Mouse (Mus musculus) neural tube, embryonic 12.5 days (tissue): ENCODE measurements at regions not wholly inside any gene's neighbourhood (a gene's known extent, or its start where the extent isn't known, plus 50 kb on each side); places are given as distances from the start of the nearest gene placed in this dataset.
A peak's percentile ranks its signal among the peaks of the same experiment; 100 is the strongest.
"Not testable (repeated sequence)": the region's sequence is repeated elsewhere in the genome, so short reads cannot be mapped to it uniquely, and the experiment has no call there.

Source experiments
- ATAC-seq: fragments of 200-750 bp; cut with Nextera tagmentation; 2 replicates; pipeline ENCODE4 v1.8.0; 2017; ENCODE audit warnings: low read depth, mild to moderate bottlenecking, moderate TSS enrichment, moderate library complexity; ENCODE audit not compliant: low FRiP score
- H3K27ac ChIP-seq: fragments of 300-500 bp; sonication (generic); 2 replicates; pipeline ENCODE4 v1.5.1; 2016
- H3K27me3 ChIP-seq: fragments of 300-500 bp; sonication (generic); replicated peaks from 2 replicates; pipeline ENCODE4 v1.6.1; 2016; ENCODE audit warnings: mild to moderate bottlenecking
- H3K36me3 ChIP-seq: fragments of 300-500 bp; sonication (generic); 2 replicates; pipeline ENCODE4 v1.6.1; 2016; ENCODE audit warnings: mild to moderate bottlenecking
- H3K4me1 ChIP-seq: fragments of 300-500 bp; sonication (generic); 2 replicates; pipeline ENCODE4 v1.6.1; 2016
- H3K4me2 ChIP-seq: fragments of 300-500 bp; sonication (generic); replicated peaks from 2 replicates; pipeline ENCODE4 v1.6.1; 2016; ENCODE audit warnings: mild to moderate bottlenecking
- H3K4me3 ChIP-seq: fragments of 300-500 bp; sonication (generic); 2 replicates; pipeline ENCODE4 v1.5.1; 2016
- H3K9ac ChIP-seq: fragments of 300-500 bp; sonication (generic); 2 replicates; pipeline ENCODE4 v1.6.1; 2016; ENCODE audit warnings: mild to moderate bottlenecking
- H3K9me3 ChIP-seq: fragments of 300-500 bp; sonication (generic); 2 replicates; pipeline ENCODE4 v1.6.1; 2016; ENCODE audit warnings: mild to moderate bottlenecking
- WGBS: fragments of 180-500 bp; shearing (Covaris S2); methylation state at CpG from one replicate; pipeline ENCODE4 v1.1.7; 2016; 5-methylcytosine and 5-hydroxymethylcytosine counted together

GRCm38 (mm10) chr13:58663316-58663715 lies 52.6 kb upstream of the Slc28a3 start:
- peaks cover under 1% of the 10 kb centered on the region; the same call in 1 of the 2 replicates for H3K4me1 ChIP-seq
- no peak overlapping the region for H3K4me3 ChIP-seq
- no peak overlapping the region for H3K27ac ChIP-seq
- H3K9me3 ChIP-seq, result no peaks in the 10 kb centered on the region
- ATAC-seq, result no peak
- no peaks in the 10 kb centered on the region for H3K27me3 ChIP-seq
- 76% methylated on average over 4 of the region's 4 CpGs for WGBS
- no peaks in the 10 kb centered on the region for H3K36me3 ChIP-seq
- H3K4me2 ChIP-seq, result no peak overlapping the region
- no peak overlapping the region for H3K9ac ChIP-seq

GRCm38 (mm10) chr13:58668664-58669063 lies 58.0 kb upstream of the Slc28a3 start:
- H3K9me3 ChIP-seq, result no peaks in the 10 kb centered on the region
- peak overlapping the region; percentile 43 for H3K4me2 ChIP-seq
- H3K27me3 ChIP-seq, result no peaks in the 10 kb centered on the region
- H3K4me1 ChIP-seq, result 0 out of 2 replicates have a peak, but pooled peaks cover 4% of the 10 kb centered on the region
- H3K36me3 ChIP-seq, result no peaks in the 10 kb centered on the region
- H3K27ac ChIP-seq, result no peak overlapping the region
- WGBS, result 65% methylated on average over 21 of the region's 21 CpGs
- no peak for ATAC-seq
- peak overlapping the region; percentile 16; the same call in 1 of the 2 replicates for H3K4me3 ChIP-seq
- no peak overlapping the region for H3K9ac ChIP-seq

GRCm38 (mm10) chr13:58670206-58670605 lies 59.5 kb upstream of the Slc28a3 start:
- H3K4me1 ChIP-seq, result 0 out of 2 replicates have a peak, but pooled peaks cover 4% of the 10 kb centered on the region
- no peaks in the 10 kb centered on the region for H3K9me3 ChIP-seq
- H3K4me3 ChIP-seq, result no peak overlapping the region
- no peak overlapping the region for H3K4me2 ChIP-seq
- ATAC-seq, result no peak
- no peak overlapping the region for H3K27ac ChIP-seq
- no peak overlapping the region for H3K9ac ChIP-seq
- WGBS, result 80% methylated on average over 9 of the region's 9 CpGs
- H3K36me3 ChIP-seq, result no peaks in the 10 kb centered on the region
- H3K27me3 ChIP-seq, result no peaks in the 10 kb centered on the region

GRCm38 (mm10) chr13:58675611-58676010 lies 64.9 kb upstream of the Slc28a3 start:
- not testable (repeated sequence) for H3K9ac ChIP-seq, H3K4me2 ChIP-seq, H3K27ac ChIP-seq, H3K36me3 ChIP-seq, H3K4me1 ChIP-seq, H3K4me3 ChIP-seq, H3K9me3 ChIP-seq, H3K27me3 ChIP-seq, ATAC-seq
- 86% methylated on average over 1 of the region's 1 CpGs for WGBS

GRCm38 (mm10) chr13:58677521-58677920 lies 66.8 kb upstream of the Slc28a3 start:
- H3K27ac ChIP-seq, result no peak overlapping the region
- no peaks in the 10 kb centered on the region for H3K4me1 ChIP-seq
- no peak for ATAC-seq
- no peak overlapping the region for H3K4me2 ChIP-seq
- H3K27me3 ChIP-seq, result no peaks in the 10 kb centered on the region
- 55% methylated on average over 7 of the region's 7 CpGs for WGBS
- H3K9ac ChIP-seq, result no peak overlapping the region
- no peaks in the 10 kb centered on the region for H3K9me3 ChIP-seq
- no peak overlapping the region for H3K4me3 ChIP-seq
- H3K36me3 ChIP-seq, result no peaks in the 10 kb centered on the region

- Histone ChIP-seq H3K9me3 (peaks cover 4% of the 10 kb centered on the region; the same call in 1 of the 2 replicates), H3K27me3 (no peaks in the 10 kb centered on the region), H3K27ac (no peak overlapping the region), H3K4me1 (no peaks in the 10 kb centered on the region), H3K4me2 (no peak overlapping the region), H3K9ac (no peak overlapping the region), H3K4me3 (no peak overlapping the region), H3K36me3 (no peaks in the 10 kb centered on the region)
- whole genome bisulfite sequencing, result 84% methylated on average over 6 of the region's 6 CpGs
- no peak for ATAC-seq
These were observed 69.0 kb upstream of the Slc28a3 start for GRCm38 (mm10) chr13:58679663-58680062.

GRCm38 (mm10) chr13:58686822-58687221 lies 76.1 kb upstream of the Slc28a3 start:
- H3K4me3 ChIP-seq, result no peak overlapping the region
- peaks cover 4% of the 10 kb centered on the region; the same call in 1 of the 2 replicates for H3K9me3 ChIP-seq
- no peak for ATAC-seq
- no peak overlapping the region for H3K9ac ChIP-seq
- peaks cover 3% of the 10 kb centered on the region; the same call in 1 of the 2 replicates for H3K4me1 ChIP-seq
- no peak overlapping the region for H3K27ac ChIP-seq
- H3K27me3 ChIP-seq, result no peaks in the 10 kb centered on the region
- H3K36me3 ChIP-seq, result no peaks in the 10 kb centered on the region
- WGBS, result 84% methylated on average over 5 of the region's 5 CpGs
- no peak overlapping the region for H3K4me2 ChIP-seq

- no peak overlapping the region for H3K27ac ChIP-seq
- no peak overlapping the region for H3K4me2 ChIP-seq
- H3K36me3 ChIP-seq, result no peaks in the 10 kb centered on the region
- H3K27me3 ChIP-seq, result no peaks in the 10 kb centered on the region
- H3K4me1 ChIP-seq, result peaks cover 9% of the 10 kb centered on the region; the same call in 1 of the 2 replicates
- H3K4me3 ChIP-seq, result no peak overlapping the region
- H3K9me3 ChIP-seq, result peaks cover 4% of the 10 kb centered on the region; the same call in 1 of the 2 replicates
- H3K9ac ChIP-seq, result no peak overlapping the region
- WGBS, result 83% methylated on average over 2 of the region's 2 CpGs
- no peak for ATAC-seq
These were observed 76.9 kb upstream of the Slc28a3 start for GRCm38 (mm10) chr13:58687609-58688008.

- no peaks in the 10 kb centered on the region for H3K36me3 ChIP-seq
- H3K4me1 ChIP-seq, result peaks cover 11% of the 10 kb centered on the region; the same call in 1 of the 2 replicates
- no peaks in the 10 kb centered on the region for H3K27me3 ChIP-seq
- H3K27ac ChIP-seq, result no peak overlapping the region
- H3K4me2 ChIP-seq, result no peak overlapping the region
- H3K9ac ChIP-seq, result no peak overlapping the region
- WGBS, result 80% methylated on average over 2 of the region's 2 CpGs
- no peak for ATAC-seq
- no peak overlapping the region for H3K4me3 ChIP-seq
- H3K9me3 ChIP-seq, result peaks cover 1% of the 10 kb centered on the region; the same call in 1 of the 2 replicates
These were observed 77.6 kb upstream of the Slc28a3 start for GRCm38 (mm10) chr13:58688249-58688648.

- no peak for ATAC-seq
- WGBS, result 46% methylated on average over 6 of the region's 6 CpGs
- Histone ChIP-seq H3K27me3 (no peaks in the 10 kb centered on the region), H3K4me1 (peaks cover 11% of the 10 kb centered on the region; the same call in 1 of the 2 replicates), H3K36me3 (no peaks in the 10 kb centered on the region), H3K9ac (no peak overlapping the region), H3K9me3 (no peaks in the 10 kb centered on the region), H3K4me3 (no peak overlapping the region), H3K4me2 (no peak overlapping the region), H3K27ac (no peak overlapping the region)
These were observed 84.0 kb upstream of the Slc28a3 start for GRCm38 (mm10) chr13:58694703-58695102.

GRCm38 (mm10) chr13:58695964-58696363 lies 85.3 kb upstream of the Slc28a3 start:
- no peak overlapping the region for H3K9ac ChIP-seq
- 88% methylated on average over 4 of the region's 4 CpGs for WGBS
- no peak for ATAC-seq
- H3K27ac ChIP-seq, result no peak overlapping the region
- H3K4me3 ChIP-seq, result no peak overlapping the region
- H3K4me2 ChIP-seq, result no peak overlapping the region
- H3K4me1 ChIP-seq, result peaks cover 11% of the 10 kb centered on the region; the same call in 1 of the 2 replicates
- H3K36me3 ChIP-seq, result no peaks in the 10 kb centered on the region
- no peaks in the 10 kb centered on the region for H3K27me3 ChIP-seq
- H3K9me3 ChIP-seq, result no peaks in the 10 kb centered on the region

GRCm38 (mm10) chr13:58700021-58700420 lies 89.3 kb upstream of the Slc28a3 start:
- Histone ChIP-seq H3K4me3 (no peak overlapping the region), H3K27me3 (no peaks in the 10 kb centered on the region), H3K4me1 (0 out of 2 replicates have a peak, but pooled peaks cover 3% of the 10 kb centered on the region), H3K9ac (no peak overlapping the region), H3K4me2 (no peak overlapping the region), H3K27ac (no peak overlapping the region), H3K9me3 (no peaks in the 10 kb centered on the region), H3K36me3 (no peaks in the 10 kb centered on the region)
- WGBS, result 78% methylated on average over 8 of the region's 8 CpGs
- no peak for ATAC-seq

GRCm38 (mm10) chr13:58704141-58704540 lies 93.5 kb upstream of the Slc28a3 start:
- 38% methylated on average over 4 of the region's 4 CpGs for WGBS
- H3K4me1 ChIP-seq, result 0 out of 2 replicates have a peak, but pooled peaks cover 3% of the 10 kb centered on the region

More at GRCm38 (mm10) chr13:58704141-58704540, 93.5 kb upstream of the Slc28a3 start:
- Histone ChIP-seq H3K4me3 (no peak overlapping the region), H3K9me3 (no peaks in the 10 kb centered on the region), H3K36me3 (no peaks in the 10 kb centered on the region), H3K4me2 (no peak overlapping the region), H3K27ac (no peak overlapping the region), H3K27me3 (no peaks in the 10 kb centered on the region), H3K9ac (no peak overlapping the region)
- ATAC-seq, result no peak
